Mouse (Mus musculus): ENCODE results near the gene Mfsd4b2. TPM values are rescaled to one million over a fixed set of nuclear protein-coding genes. Genes with fewer than 3 reads are reported as not detected.
"Not testable (repeated sequence)": the region's sequence is repeated elsewhere in the genome, so short reads cannot be mapped to it uniquely, and the experiment has no call there.

The Mfsd4b2 gene
- polyA plus RNA-seq, 1 experiment from 2014 or later: not detected

DNA sequence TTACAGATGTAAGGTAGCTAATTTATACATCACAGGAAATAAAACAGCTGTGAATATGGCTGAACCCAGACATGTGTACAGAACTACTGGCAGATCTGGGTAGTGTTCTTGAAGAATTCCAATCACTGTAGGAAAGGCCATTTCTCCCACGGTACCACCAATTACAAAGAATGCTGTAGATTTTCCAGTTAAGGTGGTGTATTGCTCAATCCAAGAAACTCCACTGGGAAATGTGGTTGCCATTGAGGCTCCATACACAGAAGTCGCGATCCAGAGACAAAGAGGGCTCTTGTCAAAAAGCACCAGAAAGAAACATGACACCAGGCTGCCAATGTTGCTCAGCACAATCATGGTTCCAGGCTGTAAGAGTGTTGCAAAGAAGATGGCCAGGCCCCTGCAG, 20.5 kb upstream of the Mfsd4b2 start:
- H3K4me2 ChIP-seq; H3K9me3 ChIP-seq; ATAC-seq (ENCODE audit: borderline replicate concordance, extremely low read depth, low FRiP score, low TSS enrichment); H3K27ac ChIP-seq; H3K4me3 ChIP-seq; H3K4me1 ChIP-seq; H3K36me3 ChIP-seq; H3K27me3 ChIP-seq; H3K9ac ChIP-seq: not testable (repeated sequence)
- 64% methylated on average over 3 of the region's 3 CpGs for WGBS

DNA sequence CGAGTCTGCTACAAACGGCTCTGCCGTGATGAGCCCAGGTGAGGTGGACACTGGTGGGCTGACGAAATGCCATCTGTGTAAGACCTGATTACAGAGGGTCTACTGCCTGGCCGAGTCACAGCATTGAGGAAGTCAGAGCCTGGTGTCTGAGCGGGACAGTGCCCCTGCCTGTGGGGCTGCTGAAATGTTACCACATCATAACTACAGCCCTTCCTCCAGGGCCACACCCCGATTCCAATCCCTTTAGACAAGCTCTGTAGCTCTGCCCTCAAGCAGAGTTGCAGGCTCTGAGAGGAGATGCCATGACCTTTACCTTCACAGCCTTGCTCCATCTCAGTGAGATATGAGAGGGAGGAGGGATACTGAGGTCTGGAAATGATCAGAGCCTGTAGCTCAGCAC, 9.8 kb upstream of the Mfsd4b2 start:
- ATAC-seq (ENCODE audit: borderline replicate concordance, extremely low read depth, low FRiP score, low TSS enrichment): no peak
- Histone ChIP-seq H3K4me1 (no peaks in the 10 kb centered on the region), H3K4me3 (no peak overlapping the region), H3K27ac (no peak overlapping the region), H3K9ac (no peak overlapping the region), H3K36me3 (no peaks in the 10 kb centered on the region), H3K27me3 (no peaks in the 10 kb centered on the region), H3K4me2 (no peak overlapping the region), H3K9me3 (no peaks in the 10 kb centered on the region)
- 64% methylated on average over 7 of the region's 7 CpGs for WGBS

DNA sequence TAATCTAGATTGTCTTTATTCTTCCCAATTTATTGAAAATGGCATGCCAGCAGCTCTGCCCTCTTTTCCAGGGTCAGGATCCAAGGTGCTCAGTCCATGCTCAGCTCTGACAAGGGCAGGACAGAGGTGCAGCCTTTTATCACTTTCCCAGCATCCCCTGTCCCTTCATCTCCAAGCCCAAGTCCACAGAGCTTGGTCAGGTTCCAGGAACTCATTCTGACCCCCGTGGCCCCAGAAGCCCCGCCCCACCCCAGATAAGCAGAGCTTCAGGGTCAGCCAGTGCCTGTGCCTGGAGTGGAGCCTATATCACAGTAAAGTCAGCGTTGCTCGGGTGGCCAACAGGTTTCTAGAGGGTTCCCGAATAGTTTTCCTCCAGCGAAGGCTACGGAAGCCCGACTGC, 2.2 kb downstream of the Mfsd4b2 start:
- not testable (repeated sequence) for H3K4me1 ChIP-seq; H3K9me3 ChIP-seq; H3K27ac ChIP-seq; ATAC-seq (ENCODE audit: borderline replicate concordance, extremely low read depth, low FRiP score, low TSS enrichment); H3K9ac ChIP-seq; H3K36me3 ChIP-seq; H3K27me3 ChIP-seq; H3K4me2 ChIP-seq; H3K4me3 ChIP-seq
- WGBS: 58% methylated on average over 8 of the region's 8 CpGs

DNA sequence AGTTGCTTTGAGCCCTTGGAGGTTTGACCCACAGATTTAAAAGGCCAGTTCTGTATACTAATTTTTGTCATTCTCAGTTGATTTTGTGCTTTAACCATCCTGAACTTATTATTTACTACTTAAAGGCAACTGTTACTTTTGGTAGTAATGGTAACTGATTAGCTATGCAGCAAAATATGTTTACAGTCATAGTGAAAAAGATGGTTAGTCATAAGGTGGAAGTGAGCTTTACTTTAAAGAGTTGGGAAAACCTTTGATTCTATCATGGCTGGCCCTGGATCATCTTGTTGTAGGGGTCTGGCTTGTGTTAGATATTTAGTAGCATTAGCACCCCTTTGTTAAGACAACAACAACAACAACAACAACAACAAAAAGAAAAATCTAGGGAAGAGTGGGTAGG, 14.1 kb downstream of the Mfsd4b2 start:
- H3K27me3 ChIP-seq: no peaks in the 10 kb centered on the region
- no peaks in the 10 kb centered on the region; the same call in 1 of the 2 replicates for H3K4me1 ChIP-seq
- H3K4me3 ChIP-seq: no peak overlapping the region
- no peaks in the 10 kb centered on the region for H3K9me3 ChIP-seq
- no peak for ATAC-seq (ENCODE audit: borderline replicate concordance, extremely low read depth, low FRiP score, low TSS enrichment)
- no peak overlapping the region for H3K4me2 ChIP-seq
- H3K36me3 ChIP-seq: no peaks in the 10 kb centered on the region
- H3K9ac ChIP-seq: no peak overlapping the region
- H3K27ac ChIP-seq: no peak overlapping the region

DNA sequence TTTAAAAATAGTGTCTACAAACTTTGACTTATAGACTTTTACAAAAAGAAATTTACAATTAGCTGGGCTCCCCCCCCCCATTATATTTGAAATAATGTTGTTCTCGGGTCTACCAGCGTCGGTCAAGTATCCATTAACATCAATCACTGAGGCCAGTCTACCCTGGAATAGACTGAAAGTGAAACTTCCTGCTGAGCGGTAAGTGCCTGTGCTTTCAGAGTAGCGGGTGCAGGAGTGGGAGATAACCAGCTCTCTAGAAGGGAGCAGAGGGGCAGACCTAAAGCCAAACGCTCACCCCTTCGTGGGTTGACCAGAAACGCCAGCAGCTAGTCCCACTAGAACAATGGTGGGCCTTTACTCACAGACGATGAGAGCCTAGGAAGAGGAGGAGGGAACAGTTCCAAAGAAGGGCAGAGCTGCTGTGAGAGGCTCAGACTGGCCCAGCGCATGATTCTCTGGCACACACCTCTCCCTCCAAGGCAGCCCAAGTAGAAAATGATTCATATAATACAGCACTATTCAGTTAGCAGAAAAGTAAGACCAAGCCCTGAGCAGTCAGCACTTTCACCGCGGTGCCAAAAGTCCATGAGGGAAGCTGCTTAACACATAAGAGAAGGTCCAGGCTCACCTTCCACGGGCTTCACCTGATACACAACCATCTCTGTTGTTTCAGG, 17.8 kb downstream of the Mfsd4b2 start:
- no peak overlapping the region for H3K27ac ChIP-seq
- H3K4me2 ChIP-seq: peak overlapping the region; percentile 36; the same call in 1 of the 2 replicates
- H3K27me3 ChIP-seq: no peaks in the 10 kb centered on the region
- no peaks in the 10 kb centered on the region; the same call in 1 of the 2 replicates for H3K4me1 ChIP-seq
- H3K36me3 ChIP-seq: no peaks in the 10 kb centered on the region
- no peak overlapping the region for H3K9ac ChIP-seq
- no peaks in the 10 kb centered on the region for H3K9me3 ChIP-seq
- ATAC-seq (ENCODE audit: borderline replicate concordance, extremely low read depth, low FRiP score, low TSS enrichment): no peak
- H3K4me3 ChIP-seq: no peak overlapping the region
- 52% methylated on average over 13 of the region's 13 CpGs for WGBS

DNA sequence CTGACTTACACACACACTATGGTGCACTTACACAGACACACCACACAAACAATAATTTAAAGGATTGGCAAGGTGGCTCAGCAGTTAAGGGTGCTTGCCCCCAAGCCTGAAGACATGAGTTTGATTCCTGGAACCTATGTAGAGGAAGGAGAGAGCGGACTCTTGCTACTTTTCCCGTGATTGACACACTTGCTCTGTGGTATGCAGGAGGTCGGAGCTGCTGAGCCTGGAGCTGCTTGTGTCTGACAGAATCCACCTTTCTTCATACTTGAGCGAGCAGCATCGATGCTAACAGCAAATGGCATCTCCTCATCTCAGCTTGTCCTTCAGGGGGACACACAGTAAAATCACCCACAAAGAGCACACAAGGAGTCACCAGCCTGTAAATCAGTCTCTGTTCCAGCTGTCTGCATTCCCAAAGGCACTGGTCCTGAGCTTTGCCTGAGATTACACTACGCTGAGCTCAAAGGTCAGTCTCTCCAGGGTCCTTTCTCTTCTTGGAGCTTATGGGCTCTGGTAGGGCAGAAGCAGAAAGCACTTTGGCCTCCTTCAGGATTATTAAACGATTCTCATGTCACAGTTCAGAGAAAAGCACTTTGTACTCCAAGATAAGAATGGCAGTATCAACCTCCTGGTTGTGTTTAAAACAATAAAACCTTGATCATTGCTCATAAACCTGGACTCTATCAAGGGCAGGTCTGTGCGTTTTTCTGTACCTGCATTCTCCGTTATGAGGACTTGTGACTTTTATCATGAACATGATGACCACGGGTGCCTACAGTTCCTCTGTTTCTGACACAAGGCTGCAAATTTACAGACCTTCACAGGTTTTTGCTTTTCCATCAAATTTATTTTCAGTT, 19.7 kb downstream of the Mfsd4b2 start:
- H3K4me2 ChIP-seq: no peak overlapping the region
- H3K9me3 ChIP-seq: no peaks in the 10 kb centered on the region
- ATAC-seq (ENCODE audit: borderline replicate concordance, extremely low read depth, low FRiP score, low TSS enrichment): no peak
- WGBS: 73% methylated on average over 10 of the region's 10 CpGs
- H3K4me1 ChIP-seq: no peaks in the 10 kb centered on the region; the same call in 1 of the 2 replicates
- H3K9ac ChIP-seq: no peak overlapping the region
- no peak overlapping the region for H3K27ac ChIP-seq
- no peak overlapping the region for H3K4me3 ChIP-seq
- H3K27me3 ChIP-seq: no peaks in the 10 kb centered on the region
- H3K36me3 ChIP-seq: no peaks in the 10 kb centered on the region

DNA sequence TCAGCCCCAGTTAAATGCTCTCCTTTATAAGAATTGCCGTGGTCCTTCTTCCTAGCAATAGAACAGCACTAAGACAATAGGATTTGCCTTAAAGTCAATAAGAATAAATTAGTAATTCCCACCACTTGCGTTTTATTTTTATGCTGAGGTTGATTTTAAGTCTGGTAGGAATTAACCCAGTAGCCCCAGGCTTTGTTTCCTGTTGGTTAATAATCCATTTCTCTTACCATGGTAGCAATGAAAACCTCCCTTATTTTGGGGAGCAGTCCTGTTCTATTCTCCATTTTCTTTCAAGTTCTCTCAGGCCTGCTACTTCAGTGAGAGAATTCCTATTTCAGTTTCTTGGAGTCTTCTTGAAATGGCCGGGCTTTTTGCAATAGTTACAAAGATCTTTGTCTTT, 22.5 kb downstream of the Mfsd4b2 start:
- H3K4me3 ChIP-seq: no peak overlapping the region
- no peaks in the 10 kb centered on the region for H3K36me3 ChIP-seq
- H3K27ac ChIP-seq: no peak overlapping the region
- no peaks in the 10 kb centered on the region for H3K27me3 ChIP-seq
- H3K4me2 ChIP-seq: no peak overlapping the region
- ATAC-seq (ENCODE audit: borderline replicate concordance, extremely low read depth, low FRiP score, low TSS enrichment): no peak
- no peak overlapping the region for H3K9ac ChIP-seq
- no peaks in the 10 kb centered on the region for H3K9me3 ChIP-seq
- WGBS: 79% methylated on average over 3 of the region's 3 CpGs
- no peaks in the 10 kb centered on the region; the same call in 1 of the 2 replicates for H3K4me1 ChIP-seq

DNA sequence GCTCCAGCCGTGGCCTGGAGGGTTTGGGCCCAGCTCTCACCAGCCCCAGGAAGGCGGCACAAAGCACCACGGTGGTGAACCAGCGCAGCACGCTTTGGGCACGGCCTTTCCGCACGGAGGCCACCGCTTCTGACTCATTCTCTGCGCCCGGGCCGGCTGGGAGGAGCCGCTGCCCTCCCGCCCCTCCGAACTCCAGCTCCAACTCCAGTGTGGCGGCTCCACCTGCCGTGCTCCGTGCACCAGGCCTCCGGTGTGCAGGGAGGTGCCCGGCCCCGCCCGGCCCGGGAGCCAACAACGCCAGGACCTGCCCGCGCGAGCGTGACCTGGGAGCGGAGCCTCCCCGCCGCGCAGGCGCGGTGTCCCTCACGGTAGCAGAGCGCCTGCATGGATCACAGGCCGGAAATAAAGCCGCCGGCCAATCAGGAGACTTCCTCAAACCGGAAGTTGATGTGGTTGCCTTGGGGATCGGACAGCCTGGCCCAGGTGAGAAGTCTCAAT, 27.8 kb downstream of the Mfsd4b2 start, which contains the start of gene Mfsd4b4:
Gene Mfsd4b4, minus strand, starts transcription at position 365 of the 498 bp plus-strand sequence.
- Histone ChIP-seq H3K4me2 (peak within 1 kb of the TSS; percentile 78), H3K27ac (peak within 1 kb of the TSS; percentile 88), H3K27me3 (no peaks in the 10 kb centered on the region), H3K36me3 (no peaks in the 10 kb centered on the region), H3K9me3 (no peaks in the 10 kb centered on the region), H3K4me3 (peak within 1 kb of the TSS; percentile 81), H3K9ac (peak within 1 kb of the TSS; percentile 78), H3K4me1 (peaks cover 7% of the 10 kb centered on the region; the same call in 1 of the 2 replicates)
- WGBS: under 1% methylated on average over 41 of the region's 41 CpGs
- ATAC-seq (ENCODE audit: borderline replicate concordance, extremely low read depth, low FRiP score, low TSS enrichment): peak; percentile 97

DNA sequence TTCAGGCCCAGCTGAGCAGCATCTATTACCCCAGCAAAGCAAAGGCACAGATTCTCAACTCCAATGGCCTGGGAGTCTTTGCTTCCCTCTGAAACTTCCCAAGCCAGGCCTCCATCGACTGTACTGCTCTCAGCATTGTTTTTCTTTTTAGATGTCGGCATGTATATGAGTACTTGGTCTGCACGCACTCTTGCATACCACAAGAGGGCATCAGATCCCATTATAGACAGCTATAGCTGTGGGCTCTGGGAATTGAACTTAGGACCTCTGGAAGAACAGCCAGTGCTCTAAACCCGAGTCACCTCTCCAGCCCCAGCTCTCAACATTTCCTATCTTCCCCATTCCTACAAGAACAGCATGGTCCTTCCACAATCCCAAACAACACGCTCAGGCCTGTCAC, 30.2 kb downstream of the Mfsd4b2 start:
- WGBS: 79% methylated on average over 5 of the region's 5 CpGs
- no peaks in the 10 kb centered on the region for H3K27me3 ChIP-seq
- no peak overlapping the region for H3K27ac ChIP-seq
- peaks cover 7% of the 10 kb centered on the region; the same call in 1 of the 2 replicates for H3K4me1 ChIP-seq
- ATAC-seq (ENCODE audit: borderline replicate concordance, extremely low read depth, low FRiP score, low TSS enrichment): no peak
- H3K9me3 ChIP-seq: no peaks in the 10 kb centered on the region
- H3K4me2 ChIP-seq: no peak overlapping the region
- H3K36me3 ChIP-seq: no peaks in the 10 kb centered on the region
- no peak overlapping the region for H3K9ac ChIP-seq
- H3K4me3 ChIP-seq: no peak overlapping the region

DNA sequence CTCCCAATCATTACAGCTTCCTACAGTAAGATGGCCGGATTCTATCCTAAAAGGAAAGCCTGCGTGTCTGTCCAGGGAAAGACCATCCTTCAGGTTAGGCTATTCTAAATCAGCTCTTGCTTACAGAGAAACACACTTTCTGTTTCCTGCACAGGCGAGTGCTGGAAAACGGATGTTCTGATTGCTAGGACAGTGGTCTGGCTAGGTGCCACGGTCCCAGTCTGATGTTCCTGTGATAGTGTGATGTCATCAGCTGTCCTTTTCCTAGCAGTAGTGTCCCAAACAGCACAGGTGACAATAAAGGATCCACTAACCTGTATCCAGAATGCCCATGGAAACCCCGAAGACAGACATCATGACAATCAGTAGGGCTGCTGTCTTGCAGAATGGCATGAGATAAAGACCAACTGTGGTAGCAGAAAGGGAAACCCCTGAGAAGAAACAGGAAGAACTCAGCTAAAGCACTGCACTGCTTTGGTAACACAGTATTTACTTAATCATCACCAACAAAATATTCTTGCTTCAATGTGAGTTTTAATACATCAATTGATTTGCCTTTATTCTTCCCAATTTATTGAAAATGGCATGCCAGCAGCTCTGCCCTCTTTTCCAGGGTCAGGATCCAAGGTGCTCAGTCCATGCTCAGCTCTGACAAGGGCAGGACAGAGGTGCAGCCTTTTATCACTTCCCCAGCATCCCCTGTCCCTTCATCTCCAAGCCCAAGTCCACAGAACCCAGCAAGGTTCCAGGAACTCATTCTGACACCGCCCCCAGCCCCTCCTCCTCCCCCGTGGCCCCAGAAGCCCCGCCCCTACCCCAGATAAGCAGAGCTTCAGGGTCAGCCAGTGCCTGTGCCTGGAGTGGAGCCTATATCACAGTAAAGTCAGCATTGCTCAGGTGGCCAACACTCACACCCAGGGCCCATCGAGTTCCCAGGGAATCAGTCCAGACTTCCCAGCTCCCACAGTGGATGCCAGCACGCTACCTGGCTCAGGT, 32.7 kb downstream of the Mfsd4b2 start:
- Histone ChIP-seq H3K4me2 (no peak overlapping the region), H3K4me1 (peaks cover 7% of the 10 kb centered on the region; the same call in 1 of the 2 replicates), H3K4me3 (no peak overlapping the region), H3K9ac (no peak overlapping the region), H3K9me3 (no peaks in the 10 kb centered on the region), H3K36me3 (no peaks in the 10 kb centered on the region), H3K27me3 (no peaks in the 10 kb centered on the region), H3K27ac (no peak overlapping the region)
- no peak for ATAC-seq (ENCODE audit: borderline replicate concordance, extremely low read depth, low FRiP score, low TSS enrichment)
- WGBS: 64% methylated on average over 11 of the region's 11 CpGs

DNA sequence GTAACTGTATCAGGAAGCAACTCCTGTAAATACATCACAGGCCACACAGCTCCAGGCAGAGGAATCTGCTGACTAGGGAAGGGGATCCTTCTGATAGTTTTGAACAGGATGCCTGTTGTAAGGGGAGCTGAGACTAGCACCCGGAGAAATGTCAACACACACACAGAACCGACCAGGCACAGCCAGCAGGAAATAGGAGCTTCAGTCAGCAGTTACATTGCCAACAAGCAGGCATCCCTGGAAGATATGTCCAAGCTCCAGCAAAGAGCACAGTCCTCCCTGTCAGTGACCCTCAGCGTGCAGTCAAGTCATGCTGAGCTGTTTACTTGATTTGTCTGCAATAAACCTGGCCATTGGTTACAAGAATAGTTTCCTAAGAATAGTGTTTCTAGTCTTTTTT, 38.1 kb downstream of the Mfsd4b2 start:
- 44% methylated on average over 3 of the region's 3 CpGs for WGBS
- Histone ChIP-seq H3K4me1 (no peaks in the 10 kb centered on the region), H3K27ac (no peak overlapping the region), H3K9me3 (no peaks in the 10 kb centered on the region), H3K36me3 (no peaks in the 10 kb centered on the region), H3K4me3 (no peak overlapping the region), H3K9ac (no peak overlapping the region), H3K27me3 (no peaks in the 10 kb centered on the region), H3K4me2 (no peak overlapping the region)
- no peak for ATAC-seq (ENCODE audit: borderline replicate concordance, extremely low read depth, low FRiP score, low TSS enrichment)

Data from lung, embryonic 15.5 days (tissue).